Mouse (Mus musculus) ES-Bruce4 (cell line): Measurements from ENCODE around the gene Cpt1a. TPM values are rescaled to one million over a fixed set of nuclear protein-coding genes. Genes with fewer than 3 reads are reported as not detected.

Experiments used
- H3K27ac ChIP-seq: 2 replicates; pipeline ENCODE4 v1.5.1; 2012; ENCODE audit warnings: low read length, inconsistent platforms; ENCODE audit not compliant: insufficient read depth
- H3K27me3 ChIP-seq: 2 replicates; pipeline ENCODE4 v1.6.1; 2012; ENCODE audit warnings: mild to moderate bottlenecking, low read length, inconsistent platforms; ENCODE audit not compliant: control insufficient read depth, poor library complexity, insufficient read depth, severe bottlenecking
- H3K36me3 ChIP-seq: 2 replicates; pipeline ENCODE4 v1.6.1; 2012; ENCODE audit warnings: inconsistent platforms, mild to moderate bottlenecking, low read length, moderate library complexity; ENCODE audit not compliant: control insufficient read depth, poor library complexity, insufficient read depth, severe bottlenecking
- H3K4me1 ChIP-seq: one replicate; pipeline ENCODE4 v1.8.1; 2011; ENCODE audit warnings: low read length; ENCODE audit not compliant: control insufficient read depth, insufficient read depth
- H3K4me3 ChIP-seq: 2 replicates; pipeline ENCODE4 v1.5.1; 2011; ENCODE audit warnings: low read depth, mild to moderate bottlenecking, low read length
- H3K9ac ChIP-seq: 2 replicates; pipeline ENCODE4 v1.6.1; 2012; ENCODE audit warnings: low read depth, mild to moderate bottlenecking, inconsistent platforms; ENCODE audit not compliant: poor library complexity, severe bottlenecking
- H3K9me3 ChIP-seq: replicated peaks from 2 replicates; pipeline ENCODE4 v1.6.1; 2012; ENCODE audit warnings: mild to moderate bottlenecking, low read length, inconsistent platforms; ENCODE audit not compliant: control insufficient read depth, poor library complexity, insufficient read depth, severe bottlenecking
- CTCF ChIP-seq: IDR thresholded peaks from one replicate; pipeline ENCODE4 v1.8.1; 2011; ENCODE audit warnings: low read depth, low read length
- EP300 ChIP-seq: IDR thresholded peaks from 2 replicates; pipeline ENCODE4 v1.6.1; 2011; ENCODE audit warnings: low read depth, low read length; ENCODE audit not compliant: insufficient read depth
- POLR2A ChIP-seq: IDR thresholded peaks from one replicate; pipeline ENCODE4 v1.8.1; 2011; ENCODE audit warnings: low read length; ENCODE audit not compliant: insufficient read depth
- polyA plus RNA-seq: library from polyadenylated mRNA; stranded (reverse); fragments of >200 nt; gene quantifications from 2 replicates; pipeline ENCODE4 v1.2.4, GENCODE M21; 2011; ENCODE audit warnings: low read depth; ENCODE audit not compliant: missing spikeins, insufficient read depth, insufficient read length

Cpt1a gene
- polyA plus RNA-seq, 1 experiment = 27.2 TPM

DNA sequence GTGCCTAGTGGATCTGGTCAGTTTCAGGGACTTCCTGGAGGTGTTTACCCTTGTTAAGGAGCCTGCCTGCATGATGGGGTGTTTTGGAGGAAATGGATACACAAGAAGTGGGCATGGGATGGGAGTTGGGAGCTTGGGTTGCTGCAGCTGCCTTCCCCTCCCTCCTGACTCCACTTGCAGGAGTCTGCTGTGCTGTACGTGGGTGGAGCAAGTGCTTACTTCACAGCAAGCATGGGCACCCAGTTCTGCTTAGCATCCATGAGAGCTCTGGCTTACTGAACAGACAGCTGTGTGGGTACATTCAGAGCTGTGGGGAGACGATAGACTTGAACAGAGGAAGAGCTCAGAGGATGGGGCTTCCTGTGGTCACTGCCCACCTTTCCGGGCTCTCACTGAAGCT, 18.9 kb downstream of the Cpt1a start:
- H3K27ac ChIP-seq = no peak overlapping the region
- H3K36me3 ChIP-seq = no peaks in the 10 kb centered on the region
- no peaks in the 10 kb centered on the region for H3K9me3 ChIP-seq
- H3K9ac ChIP-seq = no peak overlapping the region
- no peaks in the 10 kb centered on the region for H3K4me1 ChIP-seq
- TF ChIP-seq EP300 (no peak), POLR2A (no peak), CTCF (no peak)
- no peaks in the 10 kb centered on the region for H3K27me3 ChIP-seq
- H3K4me3 ChIP-seq = no peak overlapping the region

DNA sequence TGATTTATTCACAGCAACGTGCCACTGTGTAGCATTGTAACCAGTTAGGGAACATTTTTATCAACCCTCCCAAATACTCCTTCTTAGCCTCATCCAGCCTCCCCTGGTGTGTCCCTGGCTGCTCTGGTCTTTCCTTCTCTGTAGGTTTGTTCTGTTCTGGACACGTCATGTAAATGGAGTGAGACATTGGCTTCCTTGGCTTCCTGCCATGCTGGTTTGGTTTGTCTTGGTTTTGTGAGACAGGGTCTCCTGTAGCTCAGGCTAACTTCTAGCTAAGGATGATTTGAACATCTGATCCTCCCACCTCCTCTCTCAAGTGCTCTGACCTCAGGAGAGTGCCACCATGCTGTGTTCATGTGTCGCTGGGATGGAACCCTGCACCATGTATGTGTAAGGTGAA, 21.8 kb downstream of the Cpt1a start:
- TF ChIP-seq EP300 (no peak), POLR2A (no peak), CTCF (no peak)
- no peak overlapping the region for H3K4me3 ChIP-seq
- no peaks in the 10 kb centered on the region for H3K4me1 ChIP-seq
- H3K27ac ChIP-seq = no peak overlapping the region
- no peak overlapping the region for H3K9ac ChIP-seq
- H3K9me3 ChIP-seq = no peaks in the 10 kb centered on the region
- H3K27me3 ChIP-seq = no peaks in the 10 kb centered on the region
- no peaks in the 10 kb centered on the region for H3K36me3 ChIP-seq

DNA sequence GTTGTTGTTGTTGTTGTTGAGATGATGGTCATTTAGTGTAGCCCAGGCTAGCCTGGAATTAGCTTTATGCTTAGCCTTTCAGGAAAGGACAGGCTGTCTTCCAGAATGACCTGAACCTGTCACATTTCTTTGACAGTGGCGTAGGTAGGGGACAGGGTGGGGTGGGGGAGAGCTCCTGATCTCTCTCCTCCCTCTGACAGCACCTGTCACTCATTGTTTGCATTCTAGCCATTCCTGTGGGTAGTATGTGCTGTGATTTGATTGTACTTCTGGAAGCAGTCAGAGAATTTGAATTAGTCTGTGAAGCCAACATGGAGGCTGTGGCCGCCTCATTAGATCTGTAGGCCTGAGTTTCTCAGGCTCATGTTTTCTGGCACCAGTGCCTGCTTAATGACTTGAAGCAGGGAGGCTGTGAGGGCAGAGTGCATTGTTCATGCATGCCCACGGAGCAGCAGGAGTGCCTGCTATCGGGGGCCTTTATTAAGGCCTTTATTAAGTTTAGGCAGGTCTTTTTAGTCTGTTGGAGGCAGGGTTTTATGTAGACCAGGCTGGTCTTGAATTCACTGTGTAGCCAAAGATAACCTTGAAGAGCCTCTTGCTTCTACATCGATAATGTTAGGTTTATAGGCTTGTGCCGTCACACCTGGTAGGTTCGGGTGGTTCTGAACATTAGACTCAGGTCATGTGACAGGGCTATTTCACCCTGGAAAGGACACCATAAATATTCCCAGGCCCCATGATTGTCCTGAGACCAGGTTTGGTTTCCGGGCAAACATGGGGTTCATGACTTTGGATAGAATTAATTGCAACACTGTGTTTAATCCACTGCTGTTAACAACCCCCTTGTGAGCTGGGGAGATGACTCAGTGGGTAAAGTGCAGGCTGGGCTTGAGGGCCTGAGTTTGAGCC, 22.8 kb downstream of the Cpt1a start:
- no peak overlapping the region for H3K4me3 ChIP-seq
- H3K9me3 ChIP-seq = no peaks in the 10 kb centered on the region

DNA sequence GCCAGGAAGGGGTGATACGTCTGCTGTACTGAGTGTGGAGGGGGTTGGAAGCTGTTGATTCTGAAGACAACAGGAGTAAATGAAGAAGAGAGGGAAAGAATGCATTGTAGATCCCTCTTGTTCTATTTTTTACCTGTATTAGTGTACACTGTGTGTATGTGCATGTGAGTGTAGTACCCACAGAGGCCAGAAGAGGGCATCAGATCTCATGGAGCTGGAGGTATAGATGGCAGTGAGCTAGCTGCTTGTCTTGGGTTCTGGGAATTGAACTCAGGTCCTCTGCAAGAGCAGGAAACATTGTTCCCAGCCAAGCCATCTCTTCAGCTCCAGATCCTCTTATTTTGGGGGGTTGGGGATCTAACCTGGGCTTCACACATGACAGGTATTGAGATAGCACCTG, 25.6 kb downstream of the Cpt1a start:
- H3K4me1 ChIP-seq = no peaks in the 10 kb centered on the region
- H3K9me3 ChIP-seq = no peaks in the 10 kb centered on the region
- no peak overlapping the region for H3K9ac ChIP-seq
- H3K27me3 ChIP-seq = no peaks in the 10 kb centered on the region
- peak; percentile 9 for TF ChIP-seq CTCF
- no peak for TF ChIP-seq EP300
- TF ChIP-seq POLR2A = no peak
- no peaks in the 10 kb centered on the region for H3K36me3 ChIP-seq
- no peak overlapping the region for H3K4me3 ChIP-seq
- H3K27ac ChIP-seq = no peak overlapping the region

More for the DNA sequence above, 22.8 kb downstream of the Cpt1a start:
- no peak overlapping the region for H3K9ac ChIP-seq
- H3K36me3 ChIP-seq = no peaks in the 10 kb centered on the region
- no peaks in the 10 kb centered on the region for H3K27me3 ChIP-seq
- H3K27ac ChIP-seq = no peak overlapping the region
- no peak for TF ChIP-seq CTCF
- no peak for TF ChIP-seq EP300
- no peak for TF ChIP-seq POLR2A
- no peaks in the 10 kb centered on the region for H3K4me1 ChIP-seq

DNA sequence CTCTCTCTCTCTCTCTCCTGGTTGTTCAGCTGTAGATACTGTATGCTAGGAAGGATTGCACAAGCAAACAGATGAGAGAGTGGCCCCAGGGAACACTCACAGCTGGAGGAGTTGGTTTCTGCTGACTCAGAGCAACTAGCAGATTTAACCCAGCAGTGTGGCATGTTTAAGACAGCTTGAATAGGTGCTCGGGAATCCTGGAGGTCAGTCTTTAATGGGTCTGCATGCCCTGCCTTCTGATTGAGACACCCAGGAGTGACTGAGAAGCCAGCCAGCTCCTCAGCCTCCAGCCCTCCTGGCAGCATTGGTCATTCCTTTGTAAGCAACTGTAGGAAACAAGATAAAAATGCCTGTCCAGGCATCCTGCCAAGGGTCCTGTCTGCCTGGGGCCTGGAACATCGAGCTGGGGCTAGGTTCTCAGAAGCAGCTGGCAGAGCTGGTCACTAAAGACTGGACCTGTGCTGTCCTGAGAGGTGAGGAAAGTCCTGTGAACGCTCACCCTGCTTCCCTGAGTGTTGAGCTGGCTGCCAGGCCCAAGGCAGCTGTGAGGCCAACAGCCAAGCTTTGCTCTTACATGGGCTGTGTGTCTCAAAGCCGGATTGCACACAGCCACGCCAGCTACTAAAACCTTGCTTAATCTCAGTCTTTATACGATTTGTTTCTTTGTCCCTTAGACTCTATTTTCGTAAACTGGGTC, 31.4 kb downstream of the Cpt1a start:
- Histone ChIP-seq H3K4me1 (no peaks in the 10 kb centered on the region), H3K4me3 (no peak overlapping the region), H3K27me3 (no peaks in the 10 kb centered on the region), H3K9me3 (no peaks in the 10 kb centered on the region), H3K27ac (no peak overlapping the region), H3K9ac (no peak overlapping the region), H3K36me3 (0 out of 2 replicates have a peak, but pooled peaks cover 2% of the 10 kb centered on the region)
- TF ChIP-seq POLR2A (no peak), CTCF (no peak), EP300 (no peak)

DNA sequence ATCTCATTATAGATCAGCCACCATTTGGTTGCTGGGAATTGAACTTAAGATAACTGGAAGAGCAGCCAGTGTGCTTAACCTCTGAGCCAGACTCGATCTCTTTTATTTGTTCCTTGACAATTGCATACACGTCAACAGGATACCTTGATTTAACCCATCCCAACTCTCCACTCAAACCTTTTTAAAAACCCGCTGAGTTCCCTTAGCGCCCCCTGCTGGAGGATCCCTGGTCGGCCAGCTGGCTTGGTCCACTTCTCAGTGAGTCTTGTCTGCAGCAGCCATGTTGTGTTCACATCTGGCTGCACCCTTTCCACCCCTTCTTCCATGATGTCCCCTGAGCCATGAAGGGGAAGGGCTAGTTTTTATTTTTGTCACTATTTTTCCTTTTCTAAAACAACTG, 33.0 kb downstream of the Cpt1a start:
- 0 out of 2 replicates have a peak, but pooled peaks cover 2% of the 10 kb centered on the region for H3K36me3 ChIP-seq
- H3K9me3 ChIP-seq = no peaks in the 10 kb centered on the region
- no peaks in the 10 kb centered on the region for H3K27me3 ChIP-seq
- no peak overlapping the region for H3K9ac ChIP-seq
- no peak for TF ChIP-seq POLR2A
- peak; percentile 61 for TF ChIP-seq CTCF
- TF ChIP-seq EP300 = no peak
- no peaks in the 10 kb centered on the region for H3K4me1 ChIP-seq
- H3K27ac ChIP-seq = no peak overlapping the region
- no peak overlapping the region for H3K4me3 ChIP-seq
